16 mouse cellular contexts compared by ENCODE assay signal in genomic region chr17:36248886-36249285, GRCm38 (mm10). TPM values are rescaled to one million over a fixed set of nuclear protein-coding genes. Genes with fewer than 3 reads are reported as not detected.
DNase-seq lines count a peak whose midpoint lies in the region; ATAC-seq and TF ChIP-seq lines count a peak whose summit lies in the region.
"Had no signal": no experiment of that assay in that cellular context is flagged by ENCODE, and none has a peak within 500 bp of the region (broad histone marks: within the 10 kb centered on the region; RNA-seq: fewer than 3 reads in every experiment).

No protein-coding gene starts in this region.

- no peaks in the 10 kb centered on the region for H3K9me3 ChIP-seq in heart, postnatal 0 days (replicated peaks; ENCODE audit: control insufficient read depth, low read length)
- H3K9me3 ChIP-seq in lung, postnatal 0 days (ENCODE audit: low read length): no peaks in the 10 kb centered on the region
- no peaks in the 10 kb centered on the region for H3K9me3 ChIP-seq in intestine, embryonic 14.5 days (ENCODE audit: control insufficient read depth, low read length)
- H3K9me3 ChIP-seq in stomach, embryonic 14.5 days (ENCODE audit: control insufficient read depth, low read depth, low read length): no peaks in the 10 kb centered on the region

- peak overlapping the region; percentile 22 for H3K4me3 ChIP-seq in heart, postnatal 0 days (ENCODE audit: low read depth, low read length)
- peak overlapping the region; percentile 5; the same call in 1 of the 2 replicates for H3K4me3 ChIP-seq in lung, postnatal 0 days (ENCODE audit: low read depth, low read length)
- no peak overlapping the region for H3K4me3 ChIP-seq in intestine, embryonic 14.5 days (ENCODE audit: low read depth, low read length)
- H3K4me3 ChIP-seq in stomach, embryonic 14.5 days (ENCODE audit: low read depth, low read length): peak overlapping the region; percentile 9; the same call in 1 of the 2 replicates

- H3K4me2 ChIP-seq in heart, postnatal 0 days (ENCODE audit: low read depth, low read length): peak overlapping the region; percentile 28; the same call in 1 of the 2 replicates
- H3K4me2 ChIP-seq in lung, postnatal 0 days (replicated peaks; ENCODE audit: low read depth, low read length): peak overlapping the region; percentile 32; the same call in 1 of the 2 replicates
- 0 out of 2 replicates have a peak overlapping the region, but pooled peaks have one; percentile 13 for H3K4me2 ChIP-seq in intestine, embryonic 14.5 days (ENCODE audit: low read length)
- 0 out of 2 replicates have a peak overlapping the region, but pooled peaks have one; percentile 23 for H3K4me2 ChIP-seq in stomach, embryonic 14.5 days (replicated peaks; ENCODE audit: low read depth, low read length)

- no peak for TF ChIP-seq CTCF in heart, postnatal 0 days (IDR thresholded peaks at IDR 0.05; ENCODE audit: low read depth)
- no peak for TF ChIP-seq CTCF in lung, postnatal 0 days (IDR thresholded peaks at IDR 0.05)

- 20% methylated on average over 33 of the region's 33 CpGs for WGBS in heart, postnatal 0 days
- WGBS in lung, postnatal 0 days: 30% methylated on average over 33 of the region's 33 CpGs
- WGBS in intestine, embryonic 14.5 days: 20% methylated on average over 33 of the region's 33 CpGs
- WGBS in stomach, embryonic 14.5 days: 28% methylated on average over 33 of the region's 33 CpGs

- H3K27ac ChIP-seq in heart, postnatal 0 days (ENCODE audit: low read depth): no peak overlapping the region
- H3K27ac ChIP-seq in lung, postnatal 0 days (ENCODE audit: low read length): no peak overlapping the region
- no peak overlapping the region for H3K27ac ChIP-seq in intestine, embryonic 14.5 days (ENCODE audit: low read depth)
- no peak overlapping the region for H3K27ac ChIP-seq in stomach, embryonic 14.5 days (ENCODE audit: low read length)
- H3K27ac ChIP-seq: liver, embryonic 14.5 days had no signal

- no peak for TF ChIP-seq EP300 in heart, postnatal 0 days (IDR thresholded peaks at IDR 0.05; ENCODE audit: low read depth)
- no peak for TF ChIP-seq EP300 in lung, postnatal 0 days (IDR thresholded peaks at IDR 0.05)

- ATAC-seq in heart, postnatal 0 days (ENCODE audit: insufficient read depth, low read depth): peak; percentile 41; the same call in 1 of the 2 replicates
- no peak for ATAC-seq in lung, postnatal 0 days
- 0 out of 2 replicates have a peak, but pooled peaks have one; percentile 58 for ATAC-seq in intestine, embryonic 14.5 days (replicated peaks; ENCODE audit: low FRiP score, low TSS enrichment, low read depth)
- ATAC-seq in stomach, embryonic 14.5 days (ENCODE audit: insufficient number of reproducible peaks, insufficient read depth, low FRiP score, low read depth): no peak
- ATAC-seq: forebrain, embryonic 14.5 days had no signal

- H3K27me3 ChIP-seq in heart, postnatal 0 days (ENCODE audit: control insufficient read depth, insufficient read depth, low read length): peaks cover 31% of the 10 kb centered on the region; the same call in 1 of the 2 replicates
- H3K27me3 ChIP-seq in lung, postnatal 0 days (replicated peaks; ENCODE audit: insufficient read depth, low read length): 0 out of 2 replicates have a peak, but pooled peaks cover 4% of the 10 kb centered on the region
- peaks cover 25% of the 10 kb centered on the region for H3K27me3 ChIP-seq in intestine, embryonic 14.5 days (replicated peaks; ENCODE audit: control insufficient read depth, insufficient read depth, low read length)
- H3K27me3 ChIP-seq in stomach, embryonic 14.5 days (ENCODE audit: control insufficient read depth, insufficient read depth, low read length): peaks cover 4% of the 10 kb centered on the region; the same call in 1 of the 2 replicates

- H3K9ac ChIP-seq in heart, postnatal 0 days (replicated peaks; ENCODE audit: low read depth, low read length): no peak overlapping the region
- no peak overlapping the region for H3K9ac ChIP-seq in lung, postnatal 0 days (replicated peaks; ENCODE audit: low read depth)
- H3K9ac ChIP-seq in intestine, embryonic 14.5 days (ENCODE audit: low read length): no peak overlapping the region
- H3K9ac ChIP-seq in stomach, embryonic 14.5 days (replicated peaks; ENCODE audit: low read depth, low read length): no peak overlapping the region
- H3K9ac ChIP-seq: liver, embryonic 14.5 days had no signal

- DNase-seq in heart, postnatal 0 days (ENCODE audit: low spot score): no peak
- no peak for DNase-seq in heart, postnatal 4 days
- DNase-seq in lung, postnatal 0 days (ENCODE audit: low spot score): no peak
- no peak for DNase-seq in lung, postnatal 10 days
- no peak for DNase-seq in intestine, embryonic 14.5 days (ENCODE audit: low spot score)
- DNase-seq in MN1 (ENCODE audit: low spot score): no peak
- DNase-seq in Muller cell, postnatal 12 days (ENCODE audit: inconsistent ontology term): no peak
- DNase-seq: cerebellum, adult 8-10 months; gastrocnemius, postnatal 36 days; kidney, adult 18-20 months had no signal

- no peaks in the 10 kb centered on the region for H3K36me3 ChIP-seq in heart, postnatal 0 days (replicated peaks; ENCODE audit: control insufficient read depth, insufficient read depth, low read length)
- H3K36me3 ChIP-seq in lung, postnatal 0 days (ENCODE audit: insufficient read depth, low read length): no peaks in the 10 kb centered on the region
- no peaks in the 10 kb centered on the region for H3K36me3 ChIP-seq in intestine, embryonic 14.5 days (ENCODE audit: control insufficient read depth, insufficient read depth, low read length)
- no peaks in the 10 kb centered on the region for H3K36me3 ChIP-seq in stomach, embryonic 14.5 days (ENCODE audit: control insufficient read depth, insufficient read depth, low read length)

- H3K4me1 ChIP-seq in heart, postnatal 0 days (ENCODE audit: control insufficient read depth, insufficient read depth): peaks cover 4% of the 10 kb centered on the region; the same call in 1 of the 2 replicates
- no peaks in the 10 kb centered on the region for H3K4me1 ChIP-seq in lung, postnatal 0 days (ENCODE audit: insufficient read depth, low read depth, low read length)
- H3K4me1 ChIP-seq in intestine, embryonic 14.5 days (replicated peaks; ENCODE audit: control insufficient read depth, insufficient read depth, low read length): no peaks in the 10 kb centered on the region
- no peaks in the 10 kb centered on the region; the same call in 1 of the 2 replicates for H3K4me1 ChIP-seq in stomach, embryonic 14.5 days (ENCODE audit: control insufficient read depth, insufficient read depth, low read length)

RNA-seq across cellular contexts. Expression of gene Rpp21, which starts 9.0 kb away (rescaled TPM):
- 5.5 and 28.3 TPM in 2 replicates for total RNA-seq in heart, postnatal 0 days (2014; rRNA removed; ENCODE audit: low replicate concordance)
- 89.0 and 97.8 TPM in 2 replicates for polyA plus RNA-seq in heart, postnatal 0 days (2015; fragmentation: Nextera tagmentation; extraction: Ambion mirVana)
- 10 to 100 TPM; 35.0 to 43.1 TPM for total RNA-seq in heart, postnatal 4 days (2021)
- 129 and 146 TPM in 2 replicates for polyA plus RNA-seq in lung, postnatal 0 days (2015; fragmentation: Nextera tagmentation; extraction: Ambion mirVana)
- 156 and 158 TPM in 2 replicates for polyA plus RNA-seq in intestine, embryonic 14.5 days (2014; fragmentation: Nextera tagmentation; extraction: Ambion mirVana)
- polyA plus RNA-seq in stomach, embryonic 14.5 days (2014; fragmentation: Nextera tagmentation; extraction: Ambion mirVana): 133 and 167 TPM in 2 replicates

RNA-seq across cellular contexts. Expression of gene Trim39, which starts 23.2 kb away (rescaled TPM):
- 7.4 and 14.3 TPM in 2 replicates for total RNA-seq in heart, postnatal 0 days (2014; rRNA removed; ENCODE audit: low replicate concordance)
- 4.8 and 5.1 TPM in 2 replicates for polyA plus RNA-seq in heart, postnatal 0 days (2015; fragmentation: Nextera tagmentation; extraction: Ambion mirVana)
- 1 to 10 TPM; 8.3 TPM for total RNA-seq in heart, postnatal 4 days (2021)
- 9.2 and 10.4 TPM in 2 replicates for polyA plus RNA-seq in lung, postnatal 0 days (2015; fragmentation: Nextera tagmentation; extraction: Ambion mirVana)
- 11.3 and 13.6 TPM in 2 replicates for polyA plus RNA-seq in intestine, embryonic 14.5 days (2014; fragmentation: Nextera tagmentation; extraction: Ambion mirVana)
- 16.3 and 16.4 TPM in 2 replicates for polyA plus RNA-seq in stomach, embryonic 14.5 days (2014; fragmentation: Nextera tagmentation; extraction: Ambion mirVana)

RNA-seq across cellular contexts. Expression of gene H2-M10.2, which starts 37.4 kb away (rescaled TPM):
- not detected in 2 replicates for total RNA-seq in heart, postnatal 0 days (2014; rRNA removed; ENCODE audit: low replicate concordance)
- polyA plus RNA-seq in heart, postnatal 0 days (2015; fragmentation: Nextera tagmentation; extraction: Ambion mirVana): not detected in 2 replicates
- total RNA-seq in heart, postnatal 4 days (2021): not detected
- polyA plus RNA-seq in lung, postnatal 0 days (2015; fragmentation: Nextera tagmentation; extraction: Ambion mirVana): not detected in 2 replicates
- polyA plus RNA-seq in intestine, embryonic 14.5 days (2014; fragmentation: Nextera tagmentation; extraction: Ambion mirVana): not detected in 2 replicates
- 0.22 and 0.30 TPM in 2 replicates for polyA plus RNA-seq in stomach, embryonic 14.5 days (2014; fragmentation: Nextera tagmentation; extraction: Ambion mirVana)
- total RNA-seq: gastrocnemius, postnatal 36 days; layer of hippocampus, postnatal 25 days had no signal
- polyA plus RNA-seq: embryonic facial prominence, embryonic 11.5 days; forebrain, embryonic 14.5 days; liver, embryonic 14.5 days; thymus, postnatal 0 days had no signal

RNA-seq across cellular contexts. Expression of gene H2-T3, which starts 58.8 kb away (rescaled TPM):
- total RNA-seq in heart, postnatal 0 days (2014; rRNA removed; ENCODE audit: low replicate concordance): not detected in 2 replicates
- not detected in 2 replicates for polyA plus RNA-seq in heart, postnatal 0 days (2015; fragmentation: Nextera tagmentation; extraction: Ambion mirVana)
- not detected for total RNA-seq in heart, postnatal 4 days (2021)
- 0.12 TPM in 2 replicates for polyA plus RNA-seq in lung, postnatal 0 days (2015; fragmentation: Nextera tagmentation; extraction: Ambion mirVana)
- 7.9 and 8.2 TPM in 2 replicates for polyA plus RNA-seq in intestine, embryonic 14.5 days (2014; fragmentation: Nextera tagmentation; extraction: Ambion mirVana)
- polyA plus RNA-seq in stomach, embryonic 14.5 days (2014; fragmentation: Nextera tagmentation; extraction: Ambion mirVana): not detected in 2 replicates
- total RNA-seq: layer of hippocampus, postnatal 25 days had no signal
- polyA plus RNA-seq: embryonic facial prominence, embryonic 11.5 days; forebrain, embryonic 14.5 days; liver, embryonic 14.5 days had no signal

Comparison
In these comparisons a context has a peak if more than half of its experiments do, and no peak if none do; other contexts are left out.
1. ATAC-seq: peak in heart, postnatal 0 days (single experiment) and intestine, embryonic 14.5 days (single experiment); none in lung, postnatal 0 days (single experiment) and stomach, embryonic 14.5 days (single experiment).
2. Peak in every context shown above with its lines, with median percentiles within 50 percentile points of each other: H3K4me2 ChIP-seq.